Comparison of ENCODE assay signal across 13 mouse cellular contexts in the genomic region with DNA sequence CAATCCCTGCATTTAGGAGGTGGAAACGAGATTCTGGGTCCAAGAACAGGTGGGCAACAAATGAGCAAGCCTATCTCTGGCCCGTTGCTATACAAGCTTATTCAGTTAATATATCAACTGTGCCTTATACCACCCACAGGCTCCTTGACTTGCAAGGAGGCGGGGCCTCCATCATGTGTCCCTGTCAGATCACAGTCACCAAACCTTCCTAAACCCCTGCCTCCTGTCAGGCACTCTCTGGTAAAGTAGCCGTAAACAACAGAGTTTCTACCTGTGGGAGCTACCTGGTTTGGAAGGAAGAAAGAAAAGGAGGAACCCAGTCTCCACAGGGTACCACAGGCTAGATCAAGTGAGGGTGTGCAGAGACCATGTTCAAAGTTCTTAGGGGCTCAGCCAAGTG.
DNase-seq lines count a peak whose midpoint lies in the region; ATAC-seq and TF ChIP-seq lines count a peak whose summit lies in the region.
"Had no signal": no experiment of that assay in that cellular context is flagged by ENCODE, and none has a peak within 500 bp of the region (broad histone marks: within the 10 kb centered on the region; RNA-seq: fewer than 3 reads in every experiment).

No protein-coding gene starts in this region.

- peaks cover 10% of the 10 kb centered on the region; the same call in 1 of the 2 replicates for H3K4me1 ChIP-seq in forebrain, embryonic 15.5 days
- H3K4me1 ChIP-seq in forebrain, postnatal 0 days (ENCODE audit: insufficient read depth): no peaks in the 10 kb centered on the region
- peaks cover 90% of the 10 kb centered on the region for H3K4me1 ChIP-seq in midbrain, embryonic 10.5 days
- no peaks in the 10 kb centered on the region; the same call in 1 of the 2 replicates for H3K4me1 ChIP-seq in midbrain, embryonic 16.5 days (ENCODE audit: control insufficient read depth, insufficient read depth, low read length)
- peaks cover 9% of the 10 kb centered on the region for H3K4me1 ChIP-seq in liver, embryonic 16.5 days (ENCODE audit: control insufficient read depth, low read depth, low read length)

- H3K9me3 ChIP-seq in forebrain, embryonic 15.5 days: no peaks in the 10 kb centered on the region
- no peaks in the 10 kb centered on the region for H3K9me3 ChIP-seq in forebrain, postnatal 0 days (ENCODE audit: low read length)
- no peaks in the 10 kb centered on the region for H3K9me3 ChIP-seq in midbrain, embryonic 10.5 days (replicated peaks)
- no peaks in the 10 kb centered on the region for H3K9me3 ChIP-seq in midbrain, embryonic 16.5 days (replicated peaks; ENCODE audit: control insufficient read depth, low read length, poor library complexity, severe bottlenecking)
- no peaks in the 10 kb centered on the region for H3K9me3 ChIP-seq in liver, embryonic 16.5 days (replicated peaks; ENCODE audit: control insufficient read depth, low read length)
- H3K9me3 ChIP-seq: midbrain, embryonic 13.5 days had no signal

- 82% methylated on average over 4 of the region's 4 CpGs for WGBS in forebrain, embryonic 15.5 days
- WGBS in forebrain, postnatal 0 days: 86% methylated on average over 4 of the region's 4 CpGs
- 82% methylated on average over 4 of the region's 4 CpGs for WGBS in midbrain, embryonic 10.5 days
- 78% methylated on average over 4 of the region's 4 CpGs for WGBS in midbrain, embryonic 16.5 days
- 49% methylated on average over 4 of the region's 4 CpGs for WGBS in liver, embryonic 16.5 days (ENCODE audit: insufficient replicate concordance)

- H3K9ac ChIP-seq in forebrain, embryonic 15.5 days (replicated peaks): no peak overlapping the region
- no peak overlapping the region for H3K9ac ChIP-seq in forebrain, postnatal 0 days
- H3K9ac ChIP-seq in midbrain, embryonic 16.5 days (ENCODE audit: low read depth, low read length): no peak overlapping the region
- no peak overlapping the region for H3K9ac ChIP-seq in liver, embryonic 16.5 days (ENCODE audit: low read depth, low read length)
- H3K9ac ChIP-seq: midbrain, embryonic 13.5 days had no signal

- H3K36me3 ChIP-seq in forebrain, embryonic 15.5 days: no peaks in the 10 kb centered on the region
- no peaks in the 10 kb centered on the region for H3K36me3 ChIP-seq in forebrain, postnatal 0 days (ENCODE audit: insufficient read depth)
- peaks cover 10% of the 10 kb centered on the region for H3K36me3 ChIP-seq in midbrain, embryonic 10.5 days
- no peaks in the 10 kb centered on the region for H3K36me3 ChIP-seq in midbrain, embryonic 16.5 days (ENCODE audit: control insufficient read depth, insufficient read depth, low read length)
- no peaks in the 10 kb centered on the region for H3K36me3 ChIP-seq in liver, embryonic 16.5 days (ENCODE audit: control insufficient read depth, insufficient read depth)

- no peak for DNase-seq in forebrain, postnatal 0 days
- no peak for DNase-seq in midbrain, embryonic 10.5 days (ENCODE audit: low spot score)
- peak; percentile 36 for DNase-seq in thymus, postnatal 4 days
- DNase-seq in right cerebral cortex, postnatal 10 days (ENCODE audit: low spot score in 2 of 2): no peak
- DNase-seq in frontal cortex, adult 2 months (ENCODE audit: extremely low spot score in 1 of 2, low spot score in 1 of 2): no peak
- DNase-seq: kidney, postnatal 14 days; lung, adult 2 months had no signal

- 0 out of 2 replicates have a peak, but pooled peaks have one; percentile 36 for ATAC-seq in forebrain, embryonic 15.5 days (replicated peaks)
- no peak for ATAC-seq in forebrain, postnatal 0 days
- no peak for ATAC-seq in midbrain, embryonic 16.5 days
- no peak for ATAC-seq in liver, embryonic 16.5 days (ENCODE audit: low read depth)

- H3K27ac ChIP-seq in forebrain, embryonic 15.5 days (replicated peaks): no peak overlapping the region
- H3K27ac ChIP-seq in forebrain, postnatal 0 days (ENCODE audit: low read depth, low read length): no peak overlapping the region
- H3K27ac ChIP-seq in midbrain, embryonic 10.5 days (replicated peaks): peak overlapping the region; percentile 35
- no peak overlapping the region for H3K27ac ChIP-seq in midbrain, embryonic 16.5 days (ENCODE audit: low read length)
- H3K27ac ChIP-seq in liver, embryonic 16.5 days (ENCODE audit: low read length): peak overlapping the region; percentile 49
- H3K27ac ChIP-seq: left cerebral cortex, adult 2 months; midbrain, embryonic 13.5 days had no signal

- H3K4me2 ChIP-seq in forebrain, embryonic 15.5 days (replicated peaks): no peak overlapping the region
- H3K4me2 ChIP-seq in forebrain, postnatal 0 days (ENCODE audit: low read depth): no peak overlapping the region
- no peak overlapping the region for H3K4me2 ChIP-seq in midbrain, embryonic 16.5 days (ENCODE audit: low read length)
- H3K4me2 ChIP-seq in liver, embryonic 16.5 days (ENCODE audit: low read depth, low read length): no peak overlapping the region
- H3K4me2 ChIP-seq: midbrain, embryonic 13.5 days had no signal

- no peak overlapping the region for H3K4me3 ChIP-seq in forebrain, embryonic 15.5 days
- no peak overlapping the region for H3K4me3 ChIP-seq in forebrain, postnatal 0 days (ENCODE audit: low read depth, low read length)
- H3K4me3 ChIP-seq in midbrain, embryonic 10.5 days: no peak overlapping the region
- H3K4me3 ChIP-seq in midbrain, embryonic 16.5 days (ENCODE audit: low read depth, low read length): no peak overlapping the region
- no peak overlapping the region for H3K4me3 ChIP-seq in liver, embryonic 16.5 days (ENCODE audit: low read depth, low read length)
- H3K4me3 ChIP-seq: erythroblast, embryonic 14.5 days; left cerebral cortex, adult 2 months; midbrain, embryonic 13.5 days had no signal

- no peak for TF ChIP-seq CTCF in forebrain, postnatal 0 days (IDR thresholded peaks at IDR 0.05; ENCODE audit: low read depth)

- no peaks in the 10 kb centered on the region for H3K27me3 ChIP-seq in forebrain, embryonic 15.5 days
- H3K27me3 ChIP-seq in forebrain, postnatal 0 days (ENCODE audit: insufficient read depth, low read length): no peaks in the 10 kb centered on the region
- 0 out of 2 replicates have a peak, but pooled peaks cover 11% of the 10 kb centered on the region for H3K27me3 ChIP-seq in midbrain, embryonic 10.5 days (ENCODE audit: low read depth, poor library complexity, severe bottlenecking)
- no peaks in the 10 kb centered on the region for H3K27me3 ChIP-seq in midbrain, embryonic 16.5 days (ENCODE audit: control insufficient read depth, insufficient read depth, low read depth, low read length)
- H3K27me3 ChIP-seq in liver, embryonic 16.5 days (ENCODE audit: control insufficient read depth, insufficient read depth, low read depth, low read length): no peaks in the 10 kb centered on the region
- H3K27me3 ChIP-seq: midbrain, embryonic 13.5 days had no signal

Comparison
In these comparisons a context has a peak if more than half of its experiments do, and no peak if none do; other contexts are left out.
1. H3K27ac ChIP-seq: peak in midbrain, embryonic 10.5 days (single experiment) and liver, embryonic 16.5 days (single experiment); none in forebrain, embryonic 15.5 days (single experiment), forebrain, postnatal 0 days (single experiment) and midbrain, embryonic 16.5 days (single experiment).